ENCODE assay signal across 15 mouse cellular contexts in the genomic region with DNA sequence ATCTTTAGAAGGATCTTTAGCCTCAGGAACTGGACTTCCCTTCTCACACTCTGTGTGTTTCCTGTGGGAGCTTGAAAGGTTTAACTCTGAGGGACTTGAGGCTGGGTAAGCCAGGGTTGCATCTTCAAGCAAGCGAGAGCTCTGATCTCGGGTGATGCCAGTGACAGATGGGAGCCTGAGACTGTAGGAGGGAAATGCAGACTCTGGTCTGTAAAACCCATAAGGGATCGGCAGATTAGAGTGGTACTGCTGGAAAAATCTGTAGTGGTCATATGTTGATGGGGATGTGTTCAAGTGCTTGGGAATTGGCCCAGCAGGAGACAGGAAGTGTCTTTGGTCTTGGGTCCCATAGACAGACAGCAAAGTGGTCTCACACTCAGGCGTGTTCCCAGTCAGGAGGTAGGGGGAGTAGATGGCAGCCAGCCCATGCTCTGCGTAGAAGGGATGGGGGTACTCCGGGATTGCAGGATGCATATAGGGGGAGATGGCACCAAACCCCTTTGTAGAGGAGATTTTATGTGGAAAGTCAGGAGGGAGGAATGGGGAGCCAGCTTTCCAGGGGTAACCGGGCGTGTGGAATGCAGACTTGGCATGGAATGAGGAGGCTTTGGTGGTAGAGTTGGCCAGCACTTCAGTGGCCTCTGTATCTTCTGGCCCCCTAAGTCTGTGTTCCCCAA. TPM values are rescaled to one million over a fixed set of nuclear protein-coding genes. Genes with fewer than 3 reads are reported as not detected.
DNase-seq lines count a peak whose midpoint lies in the region; ATAC-seq lines count a peak whose summit lies in the region.
"Had no signal": no experiment of that assay in that cellular context is flagged by ENCODE, and none has a peak within 500 bp of the region (broad histone marks: within the 10 kb centered on the region; RNA-seq: fewer than 3 reads in every experiment).

No protein-coding gene starts in this region.

- H3K27ac ChIP-seq in heart, embryonic 10.5 days: peak overlapping the region; percentile 10; the same call in 1 of the 2 replicates
- H3K27ac ChIP-seq in heart, embryonic 12.5 days (ENCODE audit: poor library complexity, severe bottlenecking): no peak overlapping the region
- peak overlapping the region; percentile 35; the same call in 1 of the 2 replicates for H3K27ac ChIP-seq in embryonic facial prominence, embryonic 10.5 days (replicated peaks)
- H3K27ac ChIP-seq: embryonic facial prominence, embryonic 13.5 days; heart, embryonic 13.5 days; kidney, embryonic 15.5 days; lung, embryonic 15.5 days had no signal

- no peaks in the 10 kb centered on the region for H3K36me3 ChIP-seq in heart, embryonic 10.5 days
- no peaks in the 10 kb centered on the region for H3K36me3 ChIP-seq in heart, embryonic 12.5 days
- H3K36me3 ChIP-seq in embryonic facial prominence, embryonic 10.5 days (replicated peaks): 0 out of 2 replicates have a peak, but pooled peaks cover 8% of the 10 kb centered on the region
- H3K36me3 ChIP-seq: heart, embryonic 13.5 days; kidney, embryonic 15.5 days; lung, embryonic 15.5 days had no signal

- DNase-seq in heart, embryonic 10.5 days (ENCODE audit: low spot score): no peak
- DNase-seq in right cerebral cortex, postnatal 4 days: peak; percentile 25
- no peak for DNase-seq in right cerebral cortex, postnatal 14 days
- no peak for DNase-seq in embryonic facial prominence, embryonic 10.5 days (ENCODE audit: low spot score)
- no peak for DNase-seq in spleen, postnatal 10 days (ENCODE audit: low spot score in 2 of 2)
- no peak for DNase-seq in embryo, embryonic 10.5 days (ENCODE audit: low spot score)
- DNase-seq: adrenal gland, adult 8-10 months had no signal

- no peak overlapping the region for H3K4me3 ChIP-seq in heart, embryonic 10.5 days
- no peak overlapping the region for H3K4me3 ChIP-seq in heart, embryonic 12.5 days
- no peak overlapping the region for H3K4me3 ChIP-seq in embryonic facial prominence, embryonic 10.5 days
- H3K4me3 ChIP-seq: embryonic facial prominence, embryonic 13.5 days; heart, embryonic 13.5 days; kidney, embryonic 15.5 days; lung, embryonic 15.5 days; myocyte had no signal

- no peak for ATAC-seq in heart, embryonic 12.5 days (ENCODE audit: insufficient number of reproducible peaks, low FRiP score)

- peaks cover 16% of the 10 kb centered on the region for H3K4me1 ChIP-seq in heart, embryonic 10.5 days
- H3K4me1 ChIP-seq in heart, embryonic 12.5 days (replicated peaks): peaks cover 11% of the 10 kb centered on the region
- peaks cover 9% of the 10 kb centered on the region for H3K4me1 ChIP-seq in embryonic facial prominence, embryonic 10.5 days

- WGBS in heart, embryonic 10.5 days: 90% methylated on average over 8 of the region's 8 CpGs
- 87% methylated on average over 8 of the region's 8 CpGs for WGBS in heart, embryonic 12.5 days
- 92% methylated on average over 8 of the region's 8 CpGs for WGBS in embryonic facial prominence, embryonic 10.5 days

- no peaks in the 10 kb centered on the region for H3K9me3 ChIP-seq in heart, embryonic 10.5 days
- no peaks in the 10 kb centered on the region for H3K9me3 ChIP-seq in heart, embryonic 12.5 days (replicated peaks)
- no peaks in the 10 kb centered on the region for H3K9me3 ChIP-seq in embryonic facial prominence, embryonic 10.5 days
- H3K9me3 ChIP-seq: embryonic facial prominence, embryonic 13.5 days; heart, embryonic 13.5 days; kidney, embryonic 15.5 days; lung, embryonic 15.5 days had no signal

- H3K27me3 ChIP-seq in heart, embryonic 10.5 days (ENCODE audit: insufficient read depth, poor library complexity, severe bottlenecking): no peaks in the 10 kb centered on the region
- H3K27me3 ChIP-seq in heart, embryonic 12.5 days (replicated peaks): no peaks in the 10 kb centered on the region
- H3K27me3 ChIP-seq in embryonic facial prominence, embryonic 10.5 days (replicated peaks; ENCODE audit: low read depth, poor library complexity, severe bottlenecking): no peaks in the 10 kb centered on the region
- H3K27me3 ChIP-seq: CH12.LX; embryonic facial prominence, embryonic 13.5 days; heart, embryonic 13.5 days; kidney, embryonic 15.5 days; lung, embryonic 15.5 days had no signal

- H3K4me2 ChIP-seq in heart, embryonic 12.5 days: no peak overlapping the region
- H3K4me2 ChIP-seq: embryonic facial prominence, embryonic 13.5 days; heart, embryonic 13.5 days; kidney, embryonic 15.5 days; lung, embryonic 15.5 days had no signal

- H3K9ac ChIP-seq in heart, embryonic 12.5 days: no peak overlapping the region
- H3K9ac ChIP-seq: embryonic facial prominence, embryonic 13.5 days; heart, embryonic 13.5 days; kidney, embryonic 15.5 days; lung, embryonic 15.5 days had no signal

RNA-seq across cellular contexts. Expression of a gene that starts 6.1 kb away (rescaled TPM):
- 0.28 and 0.31 TPM in 2 replicates for polyA plus RNA-seq in heart, embryonic 10.5 days (2016; fragmentation: Nextera tagmentation; extraction: Ambion mirVana)
- 0.14 and 0.28 TPM in 2 replicates for polyA plus RNA-seq in heart, embryonic 12.5 days (2016; fragmentation: Nextera tagmentation; extraction: Ambion mirVana)
- 0.73 and 0.91 TPM in 2 replicates for polyA plus RNA-seq in embryonic facial prominence, embryonic 10.5 days (2016; fragmentation: Nextera tagmentation; extraction: Ambion mirVana)
- polyA plus RNA-seq: small intestine, adult 2 months had no signal
